Mouse (Mus musculus) olfactory bulb, adult 2 months (tissue): ENCODE data around the gene AC124502.3. TPM values are rescaled to one million over a fixed set of nuclear protein-coding genes. Genes with fewer than 3 reads are reported as not detected.
A peak's percentile ranks its signal among the peaks of the same experiment; 100 is the strongest.

ENCODE experiments used
- H3K27ac ChIP-seq: fragments of 200-500 bp; 2 replicates; pipeline ENCODE4 v1.5.1; 2012; ENCODE audit warnings: low read depth, low read length; ENCODE audit not compliant: insufficient read depth
- H3K4me1 ChIP-seq: fragments of 200-500 bp; 2 replicates; pipeline ENCODE4 v1.6.1; 2012; ENCODE audit warnings: low read length; ENCODE audit not compliant: control insufficient read depth, insufficient read depth
- H3K4me3 ChIP-seq: fragments of 200-500 bp; 2 replicates; pipeline ENCODE4 v1.5.1; 2012; ENCODE audit warnings: mild to moderate bottlenecking, low read depth, low read length, moderate library complexity; ENCODE audit not compliant: insufficient read depth
- CTCF ChIP-seq: fragments of 200-500 bp; IDR thresholded peaks from 2 replicates; pipeline ENCODE4 v1.5.1; 2012; ENCODE audit warnings: low read depth, mild to moderate bottlenecking, low read length, moderate library complexity; ENCODE audit not compliant: insufficient read depth
- POLR2A ChIP-seq: fragments of 200-500 bp; IDR thresholded peaks from 2 replicates; pipeline ENCODE4 v1.6.1; 2012; ENCODE audit warnings: mild to moderate bottlenecking, low read depth, low read length, moderate library complexity; ENCODE audit not compliant: insufficient read depth
- WGBS: fragments of 180-500 bp; shearing (Covaris S2); methylation state at CpG from one replicate; pipeline ENCODE4 v1.1.7; 2018; 5-methylcytosine and 5-hydroxymethylcytosine counted together
- polyA plus RNA-seq: library from polyadenylated mRNA; stranded (reverse); fragments of >200 nt; gene quantifications from 2 replicates; pipeline ENCODE4 v1.2.4, GENCODE M21; 2012; ENCODE audit warnings: low replicate concordance; ENCODE audit not compliant: missing spikeins, insufficient read depth, insufficient read length

AC124502.3 gene
- polyA plus RNA-seq, 1 experiment = not detected

- H3K4me1 ChIP-seq = peaks cover 38% of the 10 kb centered on the region
- no peak overlapping the region for H3K27ac ChIP-seq
- H3K4me3 ChIP-seq = no peak overlapping the region
- TF ChIP-seq POLR2A (no peak), CTCF (no peak)
- 31% methylated on average over 15 of the region's 15 CpGs for WGBS
Observed at GRCm38 (mm10) chr19:5067040-5067799, 28.5 kb downstream of the AC124502.3 start.

- no peak for TF ChIP-seq POLR2A
- TF ChIP-seq CTCF = no peak
- Histone ChIP-seq H3K27ac (no peak within 1 kb of the TSS), H3K4me1 (peaks cover 39% of the 10 kb centered on the region), H3K4me3 (peak within 1 kb of the TSS; percentile 33)
- 5% methylated on average over 50 of the region's 56 CpGs for WGBS
Observed at GRCm38 (mm10) chr19:5067867-5068569, 29.3 kb downstream of the AC124502.3 start, which contains the start of gene Cd248. Gene Cd248, plus strand, starts transcription at chr19:5068078.

GRCm38 (mm10) chr19:5068570-5069234, 30.0 kb downstream of the AC124502.3 start:
- no peak overlapping the region for H3K27ac ChIP-seq

DNA sequence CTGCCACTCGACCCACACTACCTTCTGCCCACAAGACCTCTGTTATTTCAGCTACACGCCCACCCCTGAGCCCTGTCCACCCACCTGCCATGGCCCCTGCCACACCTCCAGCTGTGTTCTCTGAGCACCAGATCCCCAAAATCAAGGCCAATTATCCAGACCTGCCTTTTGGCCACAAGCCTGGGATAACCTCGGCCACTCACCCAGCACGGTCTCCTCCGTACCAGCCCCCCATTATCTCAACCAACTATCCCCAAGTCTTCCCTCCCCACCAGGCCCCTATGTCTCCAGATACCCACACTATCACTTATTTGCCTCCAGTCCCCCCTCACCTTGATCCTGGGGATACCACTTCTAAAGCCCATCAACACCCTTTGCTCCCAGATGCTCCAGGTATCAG, 30.8 kb downstream of the AC124502.3 start:
- peaks cover 39% of the 10 kb centered on the region for H3K4me1 ChIP-seq
- 94% methylated on average over 5 of the region's 5 CpGs for WGBS
- no peak for TF ChIP-seq POLR2A
- no peak for TF ChIP-seq CTCF
- H3K4me3 ChIP-seq = no peak overlapping the region
- H3K27ac ChIP-seq = no peak overlapping the region

More at GRCm38 (mm10) chr19:5068570-5069234, 30.0 kb downstream of the AC124502.3 start:
- Histone ChIP-seq H3K4me1 (peaks cover 39% of the 10 kb centered on the region), H3K4me3 (peak overlapping the region; percentile 33)
- 49% methylated on average over 21 of the region's 21 CpGs for WGBS
- TF ChIP-seq CTCF = no peak
- TF ChIP-seq POLR2A = no peak

DNA sequence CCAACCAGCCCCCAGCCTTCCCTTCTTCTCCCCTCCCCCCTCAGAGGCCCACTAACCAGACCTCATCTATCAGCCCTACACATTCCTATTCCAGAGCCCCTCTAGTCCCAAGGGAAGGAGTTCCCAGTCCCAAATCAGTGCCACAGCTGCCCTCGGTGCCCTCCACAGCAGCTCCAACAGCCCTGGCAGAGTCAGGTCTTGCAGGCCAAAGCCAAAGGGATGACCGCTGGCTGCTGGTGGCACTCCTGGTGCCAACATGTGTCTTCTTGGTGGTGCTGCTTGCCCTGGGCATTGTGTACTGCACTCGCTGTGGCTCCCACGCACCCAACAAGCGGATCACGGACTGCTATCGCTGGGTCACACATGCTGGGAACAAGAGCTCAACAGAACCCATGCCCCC, 31.3 kb downstream of the AC124502.3 start:
- TF ChIP-seq POLR2A (no peak), CTCF (no peak)
- H3K27ac ChIP-seq = no peak overlapping the region
- H3K4me1 ChIP-seq = peaks cover 39% of the 10 kb centered on the region
- 88% methylated on average over 7 of the region's 7 CpGs for WGBS
- H3K4me3 ChIP-seq = no peak overlapping the region

DNA sequence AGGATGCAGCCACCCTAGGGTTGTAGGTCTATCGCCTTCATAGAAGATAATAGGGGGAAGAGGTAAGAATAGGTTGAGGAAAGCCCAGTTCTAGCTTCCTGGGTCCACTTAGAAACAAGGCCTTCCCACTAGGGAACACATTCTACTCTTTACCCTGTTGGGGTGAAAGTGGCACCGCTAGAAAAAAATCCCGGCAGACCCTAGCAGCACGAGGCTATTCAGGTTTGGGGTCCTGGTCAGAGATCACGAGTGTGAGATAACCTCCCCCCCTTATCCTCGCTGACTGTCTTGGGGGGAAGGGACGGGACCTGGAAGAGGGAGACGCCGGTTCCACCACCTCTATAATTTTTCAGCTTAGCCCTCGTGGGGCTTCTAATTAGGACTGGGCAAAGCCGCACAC, 32.4 kb downstream of the AC124502.3 start:
- WGBS = 30% methylated on average over 11 of the region's 11 CpGs
- H3K4me3 ChIP-seq = peak overlapping the region; percentile 49
- TF ChIP-seq POLR2A = no peak
- no peak for TF ChIP-seq CTCF
- H3K4me1 ChIP-seq = peaks cover 39% of the 10 kb centered on the region
- H3K27ac ChIP-seq = no peak overlapping the region

DNA sequence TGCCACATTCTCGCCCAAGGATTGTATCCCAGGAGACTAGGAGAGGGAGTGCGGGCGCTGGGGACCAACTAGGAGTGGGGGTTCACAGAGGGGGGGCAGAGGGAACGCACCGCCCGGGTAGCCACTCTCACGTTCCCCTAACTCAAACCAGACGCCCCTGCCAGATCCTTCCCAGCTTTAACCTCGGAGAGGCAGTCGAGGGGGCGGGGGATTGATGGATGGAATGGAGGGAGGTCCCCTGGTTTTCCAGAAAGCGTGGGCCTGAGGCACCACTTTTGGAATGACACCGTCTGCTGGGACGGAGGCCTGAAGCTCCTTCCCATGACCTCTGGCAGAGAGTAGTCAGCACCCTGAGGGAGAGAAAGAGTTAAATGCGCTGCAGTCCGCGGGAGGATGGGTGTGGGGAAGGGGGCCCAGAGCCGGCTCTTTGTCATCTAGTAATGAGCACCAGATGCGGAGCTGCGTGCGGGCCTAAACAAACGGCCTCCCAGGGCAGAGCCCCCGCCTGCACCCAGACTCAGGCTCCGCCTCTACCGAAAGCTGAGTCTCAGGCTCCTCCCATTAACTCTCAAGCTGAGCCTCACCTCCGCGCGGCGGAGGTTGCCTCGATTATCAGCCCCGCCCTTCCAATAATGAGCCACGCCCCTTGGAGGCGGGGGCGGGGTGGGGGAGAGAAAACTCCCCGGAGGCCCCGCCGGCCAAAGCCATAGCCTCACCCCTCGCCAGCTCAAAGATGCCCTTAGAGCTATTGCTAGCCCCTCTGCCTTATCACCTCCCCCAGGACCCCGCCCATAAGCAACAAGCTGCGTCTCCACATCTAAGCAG, 33.1 kb downstream of the AC124502.3 start:
- no peak for TF ChIP-seq CTCF
- TF ChIP-seq POLR2A = peak; percentile 38; the same call in 1 of the 2 replicates
- 2% methylated on average over 40 of the region's 40 CpGs for WGBS
- peak overlapping the region; percentile 16; the same call in 1 of the 2 replicates for H3K27ac ChIP-seq
- H3K4me1 ChIP-seq = peaks cover 39% of the 10 kb centered on the region
- peak overlapping the region; percentile 49 for H3K4me3 ChIP-seq

DNA sequence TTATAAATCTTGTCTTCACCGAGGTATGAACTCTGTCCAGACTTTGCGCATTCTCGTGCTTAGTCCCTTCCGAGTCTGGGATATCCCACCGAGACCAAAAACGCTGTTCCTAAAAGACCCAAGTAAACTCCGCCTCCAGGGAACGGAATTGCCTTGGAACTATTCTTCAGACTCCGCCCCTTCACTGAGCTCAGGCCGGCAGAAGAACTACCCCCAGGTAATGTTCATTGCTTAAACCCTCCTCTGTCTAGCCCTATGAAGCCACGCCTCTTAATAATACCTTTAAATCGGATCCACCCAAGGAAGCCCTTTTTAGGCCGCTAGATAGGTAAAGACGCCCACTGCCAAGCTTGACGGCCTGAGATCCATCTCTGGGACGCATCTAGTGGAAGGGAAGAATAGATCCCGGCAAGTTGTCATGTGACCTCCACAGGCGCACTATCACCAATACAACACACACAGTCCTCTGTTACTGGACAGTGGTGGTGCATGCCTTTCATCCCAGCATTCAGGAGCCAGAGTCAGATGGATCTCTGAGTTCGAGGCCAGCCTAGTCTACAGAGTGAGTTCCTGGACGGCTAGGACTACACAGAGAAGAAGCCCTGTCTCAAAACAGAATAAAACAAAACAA, 33.8 kb downstream of the AC124502.3 start:
- peak overlapping the region; percentile 49 for H3K4me3 ChIP-seq
- 4% methylated on average over 20 of the region's 20 CpGs for WGBS
- no peak for TF ChIP-seq POLR2A
- TF ChIP-seq CTCF = no peak
- H3K4me1 ChIP-seq = peaks cover 32% of the 10 kb centered on the region
- no peak overlapping the region for H3K27ac ChIP-seq
